Mouse (Mus musculus): ENCODE results near the gene Hist1h2ah. TPM values are rescaled to one million over a fixed set of nuclear protein-coding genes. Genes with fewer than 3 reads are reported as not detected.

The Hist1h2ah gene
- total and polyA plus RNA-seq, 3 experiments = 2.3 to 628 (median 8.1) TPM

DNA sequence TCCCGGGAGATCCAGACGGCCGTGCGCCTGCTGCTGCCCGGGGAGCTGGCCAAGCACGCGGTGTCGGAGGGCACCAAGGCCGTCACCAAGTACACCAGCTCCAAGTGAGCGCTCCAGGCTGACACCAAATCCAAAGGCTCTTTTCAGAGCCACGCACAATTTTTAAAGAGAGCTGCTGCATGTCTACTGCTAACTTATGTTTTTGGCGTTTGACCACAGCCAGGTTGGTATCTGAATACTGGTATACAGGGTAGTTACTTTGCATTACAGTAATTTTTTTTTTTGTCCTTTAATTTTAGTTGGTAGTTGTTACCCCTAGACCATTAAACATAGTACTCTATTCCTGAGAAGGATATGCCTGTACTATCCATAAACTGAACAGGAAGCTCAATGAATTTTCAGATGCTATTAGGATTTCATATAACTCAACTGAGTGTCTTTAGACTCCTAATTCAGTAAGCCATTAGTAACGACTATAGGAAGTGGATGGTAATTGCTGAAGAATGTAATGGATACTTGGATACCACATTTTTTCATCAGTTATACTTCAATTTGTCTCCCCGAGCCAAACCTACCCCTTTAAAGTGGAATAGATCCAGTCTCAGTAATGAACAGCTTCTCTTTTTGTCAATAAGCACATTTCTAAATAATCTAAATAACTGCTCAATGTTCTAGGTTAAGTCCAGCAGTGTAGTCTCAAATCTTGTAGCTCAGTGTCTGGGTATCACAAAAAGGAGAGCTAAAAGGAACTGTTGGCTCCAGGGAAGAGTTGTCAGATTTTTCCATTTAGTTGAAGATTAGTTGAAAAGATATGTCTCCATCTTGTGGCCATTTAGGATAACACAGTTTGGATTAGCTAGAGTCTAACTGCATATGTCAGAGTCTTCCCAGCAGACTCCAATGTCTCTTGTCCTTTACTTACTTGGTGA, 8.4 kb upstream of the Hist1h2ah start:
- Histone ChIP-seq H3K27ac (ENCODE audit: insufficient read depth, low read depth) (peak overlapping the region; percentile 75), H3K9ac (ENCODE audit: insufficient read depth, low read depth) (peak overlapping the region; percentile 63), H3K79me2 (replicated peaks; ENCODE audit: control insufficient read depth, extremely low read depth, insufficient read depth, poor library complexity, severe bottlenecking) (no peaks in the 10 kb centered on the region), H3K27me3 (replicated peaks) (no peaks in the 10 kb centered on the region), H3K36me3 (replicated peaks in 1 of 2; ENCODE audit: control insufficient read depth in 1 of 2, insufficient read depth in 1 of 2, low read length in 1 of 2) (no peaks in the 10 kb centered on the region), H3K9me3 (replicated peaks; ENCODE audit: low read length) (no peaks in the 10 kb centered on the region), H3K4me3 (replicated peaks in 1 of 3; ENCODE audit: low read depth in 2 of 3, low read length in 2 of 3, poor library complexity in 1 of 3) (peak overlapping the region; percentile 14 to 35 (median 17)), H3K4me2 (ENCODE audit: insufficient read depth, low read depth, poor library complexity, severe bottlenecking) (peak overlapping the region; percentile 67; the same call in 1 of the 2 replicates), H3K4me1 (ENCODE audit: control insufficient read depth in 1 of 2, insufficient read depth in 2 of 2) (peaks cover 0 to 49% of the 10 kb centered on the region in 2 experiments; a peak in 2 of 4 replicates)
- in situ Hi-C loops (cut with MboI; ENCODE audit: low pct_ligation_motif_present, low pct_unique_long_range_greater_than_20kb, low sequenced_read_pairs) = loop anchor here (10.0 to 25.0 kb wide), 2 partner anchors 1381 to 1719 kb away; partner anchors contain the start of genes Abt1, Hist1h1a, Hist1h2ab and Hist1h3a
- dilution Hi-C loops (cut with MboI; ENCODE audit: extremely low pct_ligation_motif_present, extremely low pct_unique_long_range_greater_than_20kb, low sequenced_read_pairs) = no loop called here
- peak; percentile 82 for DNase-seq (ENCODE audit: extremely low read depth)
- TF ChIP-seq ZMIZ1 (IDR thresholded peaks at IDR 0.05; ENCODE audit: low read depth, low read length) (peak; percentile 98), MAZ (IDR thresholded peaks at IDR 0.05; ENCODE audit: low read depth, low read length) (no peak), BHLHE40 (IDR thresholded peaks at IDR 0.05; ENCODE audit: low read depth, low read length) (no peak), USF2 (conservative IDR thresholded peaks at IDR 0.05; ENCODE audit: low read depth, low read length) (no peak; the same call in 1 of the 2 replicates), SMC3 (IDR thresholded peaks at IDR 0.05; ENCODE audit: low read depth, low read length) (peak; percentile 41), JUND (conservative IDR thresholded peaks at IDR 0.05; ENCODE audit: low read depth, low read length) (peak; percentile 32; the same call in 1 of the 2 replicates), ZC3H11A (IDR thresholded peaks at IDR 0.05; ENCODE audit: low read depth, low read length) (no peak), GABPA (IDR thresholded peaks at IDR 0.05; ENCODE audit: insufficient replicate concordance, low read depth, low read length) (no peak), EP300 (IDR thresholded peaks at IDR 0.05; ENCODE audit: low read length) (no peak), UBTF (IDR thresholded peaks at IDR 0.05; ENCODE audit: low read depth, low read length) (peak; percentile 93; the same call in 1 of the 2 replicates), ETS1 (conservative IDR thresholded peaks at IDR 0.05; ENCODE audit: low read depth, low read length) (no peak), NRF1 (IDR thresholded peaks at IDR 0.05; ENCODE audit: low read depth, low read length) (no peak), MAFK (IDR thresholded peaks at IDR 0.05; ENCODE audit: insufficient replicate concordance, low read length) (no peak), TCF12 (IDR thresholded peaks at IDR 0.05; ENCODE audit: low read depth, low read length) (no peak), MAX (IDR thresholded peaks at IDR 0.05; ENCODE audit: low read length) (no peak), PAX5 (IDR thresholded peaks at IDR 0.05; ENCODE audit: low read length) (no peak), POLR2A (IDR thresholded peaks at IDR 0.05; ENCODE audit: low read depth, low read length) (peak; percentile 84), HCFC1 (IDR thresholded peaks at IDR 0.05; ENCODE audit: low read depth, low read length) (0 out of 2 replicates have a peak, but pooled peaks have one; percentile 6), ELF1 (IDR thresholded peaks at IDR 0.05; ENCODE audit: low read depth, low read length) (no peak), ZNF384 (IDR thresholded peaks at IDR 0.05; ENCODE audit: low read depth, low read length) (peak; percentile 42; the same call in 1 of the 2 replicates), JUN (IDR thresholded peaks at IDR 0.05; ENCODE audit: insufficient read depth, low read depth, low read length) (0 out of 2 replicates have a peak, but pooled peaks have one; percentile 1), MEF2A (IDR thresholded peaks at IDR 0.05; ENCODE audit: borderline replicate concordance, low read depth, low read length) (no peak), IRF4 (IDR thresholded peaks at IDR 0.05; ENCODE audit: low read depth, low read length) (no peak), SIN3A (IDR thresholded peaks at IDR 0.05; ENCODE audit: low read length) (peak; percentile 62; the same call in 1 of the 2 replicates), MXI1 (IDR thresholded peaks at IDR 0.05; ENCODE audit: low read depth, low read length) (0 out of 2 replicates have a peak, but pooled peaks have one; percentile 43), MYC (IDR thresholded peaks at IDR 0.05; ENCODE audit: low read depth, low read length) (no peak), CHD2 (IDR thresholded peaks at IDR 0.05; ENCODE audit: low read length) (peak; percentile 38; the same call in 1 of the 2 replicates), RAD21 (IDR thresholded peaks at IDR 0.05; ENCODE audit: low read depth, low read length) (no peak), E2F4 (IDR thresholded peaks at IDR 0.05; ENCODE audit: insufficient replicate concordance, low read depth, low read length) (no peak), NELFE (IDR thresholded peaks at IDR 0.05; ENCODE audit: low read depth, low read length) (peak; percentile 89; the same call in 1 of the 2 replicates), CTCF (conservative IDR thresholded peaks at IDR 0.05 in 1 of 2, IDR thresholded peaks at IDR 0.05 in 1 of 2; ENCODE audit: low read depth in 2 of 2, low read length in 2 of 2) (peak; percentile 27 to 67; a peak in 3 of 4 replicates), TBP (conservative IDR thresholded peaks at IDR 0.05; ENCODE audit: low read depth, low read length) (no peak), POLR2AphosphoS2 (IDR thresholded peaks at IDR 0.05; ENCODE audit: low read depth, low read length) (peak; percentile 99), RCOR1 (conservative IDR thresholded peaks at IDR 0.05; ENCODE audit: low read depth, low read length) (peak; percentile 63; the same call in 1 of the 2 replicates), KAT2A (IDR thresholded peaks at IDR 0.05; ENCODE audit: insufficient replicate concordance, low read length) (no peak), ZKSCAN1 (IDR thresholded peaks at IDR 0.05; ENCODE audit: borderline replicate concordance, low read depth, low read length) (no peak), CHD1 (IDR thresholded peaks at IDR 0.05; ENCODE audit: low read depth, low read length) (peak; percentile 53)
